Mouse (Mus musculus) left cerebral cortex, postnatal 10 days (tissue): ENCODE measurements around the gene Acot1. TPM values are rescaled to one million over a fixed set of nuclear protein-coding genes. Genes with fewer than 3 reads are reported as not detected.
"Not testable (repeated sequence)": the region's sequence is repeated elsewhere in the genome, so short reads cannot be mapped to it uniquely, and the experiment has no call there.

Source experiments
- DNase-seq, 2 experiments: peaks; one replicate each; pipeline ENCODE4 v3.0.0; 2021 to 2022; ENCODE audit warnings: low spot score in 2 of 2, mixed read lengths in 1 of 2; ENCODE audit errors: extremely low spot score in 1 of 2
- intact Hi-C: fragments of 180-260 bp; cut with DNase I; formaldehyde crosslinking; loops from one replicate; pipeline ENCODE4 v1.15.1; 2025
- total RNA-seq, 2 experiments: library from RNA; stranded (reverse); gene quantifications; 2 replicates each; pipeline ENCODE4 v1.2.3; 2021

The Acot1 gene
- total RNA-seq, 2 experiments from 2014 or later: 18.6 to 20.2 TPM

- peak; percentile 80 for DNase-seq
- intact Hi-C loops: no loop called here
Measured at GRCm38 (mm10) chr12:84011251-84012040, 2.2 kb downstream of the Acot1 start.

- intact Hi-C loops: no loop called here
- DNase-seq: peak in 1 of 2 experiments; percentile 36
Measured at GRCm38 (mm10) chr12:84013130-84013529, 3.8 kb downstream of the Acot1 start.

- DNase-seq: no peak
- intact Hi-C loops: no loop called here
Measured at GRCm38 (mm10) chr12:84013701-84014100, 4.4 kb downstream of the Acot1 start.

- peak in 1 of 2 experiments; percentile 62 for DNase-seq
- intact Hi-C loops: not testable (repeated sequence)
Measured at GRCm38 (mm10) chr12:84020528-84020927, 11.2 kb downstream of the Acot1 start.

GRCm38 (mm10) chr12:84022266-84022665 lies 13.0 kb downstream of the Acot1 start:
- intact Hi-C loops, DNase-seq: not testable (repeated sequence)

GRCm38 (mm10) chr12:84023052-84023745 lies 13.9 kb downstream of the Acot1 start:
- DNase-seq: no peak
- intact Hi-C loops: no loop called here

- intact Hi-C loops: no loop called here
- no peak for DNase-seq
Measured at GRCm38 (mm10) chr12:84025888-84026287, 16.6 kb downstream of the Acot1 start.

GRCm38 (mm10) chr12:84028328-84028727 lies 19.0 kb downstream of the Acot1 start:
- intact Hi-C loops, DNase-seq: not testable (repeated sequence)

GRCm38 (mm10) chr12:84029043-84029442 lies 19.8 kb downstream of the Acot1 start:
- DNase-seq, intact Hi-C loops: not testable (repeated sequence)

- peak; percentile 58 to 65 for DNase-seq
- intact Hi-C loops: loop anchor here (5.0 kb wide), 1 partner anchor 43 kb away; the partner anchor contains the start of gene Acot2
Measured at GRCm38 (mm10) chr12:84030659-84031332, 21.5 kb downstream of the Acot1 start.

- intact Hi-C loops: loop anchor here (5.0 kb wide), 1 partner anchor 46 kb away; the partner anchor contains the start of gene Acot2
- DNase-seq: no peak
Measured at GRCm38 (mm10) chr12:84032854-84033253, 23.6 kb downstream of the Acot1 start.

GRCm38 (mm10) chr12:84033302-84033701 lies 24.0 kb downstream of the Acot1 start:
- intact Hi-C loops: loop anchor here (5.0 kb wide), 1 partner anchor 46 kb away; the partner anchor contains the start of gene Acot2
- not testable (repeated sequence) for DNase-seq

GRCm38 (mm10) chr12:84034108-84034507 lies 24.8 kb downstream of the Acot1 start:
- DNase-seq: no peak
- intact Hi-C loops: loop anchor here (5.0 kb wide), 1 partner anchor 47 kb away; the partner anchor contains the start of gene Acot2

- DNase-seq, intact Hi-C loops: not testable (repeated sequence)
Measured at GRCm38 (mm10) chr12:84038241-84038640, 29.0 kb downstream of the Acot1 start, which contains the start of gene Acot4. Gene Acot4, plus strand, starts transcription at chr12:84038379.

GRCm38 (mm10) chr12:84038691-84039111 lies 29.4 kb downstream of the Acot1 start, which contains the start of gene Gm49366:
Gene Gm49366, plus strand, starts transcription at chr12:84038935.
- intact Hi-C loops: not testable (repeated sequence)
- peak in 1 of 2 experiments; percentile 40 for DNase-seq

- intact Hi-C loops: no loop called here
- no peak for DNase-seq
Measured at GRCm38 (mm10) chr12:84042248-84042647, 33.0 kb downstream of the Acot1 start.

GRCm38 (mm10) chr12:84044045-84044444 lies 34.8 kb downstream of the Acot1 start:
- intact Hi-C loops: no loop called here
- DNase-seq: no peak

- intact Hi-C loops: no loop called here
- no peak for DNase-seq
Measured at GRCm38 (mm10) chr12:84046906-84047305, 37.6 kb downstream of the Acot1 start.

GRCm38 (mm10) chr12:84050744-84051143 lies 41.5 kb downstream of the Acot1 start:
- intact Hi-C loops: loop anchor here (10.0 kb wide), 1 partner anchor 336 kb away; no protein-coding TSS in a partner anchor
- DNase-seq: not testable (repeated sequence)
